Mouse (Mus musculus): ENCODE results near the gene Zdhhc17.

- TF ChIP-seq GATA1 (IDR thresholded peaks at IDR 0.05; ENCODE audit: low read length) (no peak), TAL1 (IDR thresholded peaks at IDR 0.05; ENCODE audit: low read length) (no peak)
Observed at GRCm38 (mm10) chr10:110938361-110938760, 71.6 kb downstream of the Zdhhc17 start.
